Mouse (Mus musculus) left cerebral cortex, adult 6 months (tissue): ENCODE measurements around the gene Nfatc2ip. TPM values are rescaled to one million over a fixed set of nuclear protein-coding genes. Genes with fewer than 3 reads are reported as not detected.

Experiments
- long read RNA-seq, 2 experiments: library from polyadenylated mRNA; unstranded; transcript quantifications; one replicate each; pipeline ENCODE4 v2.0.0; 2019 to 2020
- polyA plus RNA-seq: library from polyadenylated mRNA; unstranded; fragments of <200 nt; fragmentation: Nextera tagmentation; gene quantifications from 2 replicates; pipeline ENCODE4 v1.2.3, GENCODE M21; 2021

The Nfatc2ip gene
- 0.64 and 0.77 TPM in 2 replicates for polyA plus RNA-seq
- long read RNA-seq, experiment 1, partial matches to known transcripts: 0 of 1 reads
- long read RNA-seq, experiment 1, other reads (novel, unspliced or antisense): 1 of 1 reads
- long read RNA-seq, experiment 2, partial matches to known transcripts: 3 of 4 reads
- long read RNA-seq, experiment 2, other reads (novel, unspliced or antisense): 1 of 4 reads

GRCm38 (mm10) chr7:126396298-126397119 is at the start of gene Nfatc2ip:
Gene Nfatc2ip, minus strand, starts transcription at chr7:126396737.

GRCm38 (mm10) chr7:126428631-126429502 is 32.3 kb upstream of the Nfatc2ip start, which contains the start of gene Rabep2:
Gene Rabep2, plus strand, starts transcription at chr7:126428759.

GRCm38 (mm10) chr7:126414725-126415124 is 18.2 kb upstream of the Nfatc2ip start, which contains the start of gene Cd19:
Gene Cd19, minus strand, starts transcription at chr7:126414889.

GRCm38 (mm10) chr7:126377278-126378158 is 19.0 kb downstream of the Nfatc2ip start, which contains the start of gene Spns1:
Gene Spns1, minus strand, starts transcription at chr7:126377450.

GRCm38 (mm10) chr7:126369393-126369792 is 27.1 kb downstream of the Nfatc2ip start, which contains the start of gene Lat:
Gene Lat, minus strand, starts transcription at chr7:126369570.

Other genes starting within 250 kb of the Nfatc2ip start
- gene Xpo6, start 196.2 kb downstream of the Nfatc2ip start, polyA plus RNA-seq: 27.3 and 35.7 TPM in 2 replicates
- 4.2 and 12.0 TPM in 2 replicates for gene Sbk1, start 124.1 kb downstream of the Nfatc2ip start, polyA plus RNA-seq
- 0.23 TPM in 1 of 2 replicates, not detected in the other for gene Lat, start 27.2 kb downstream of the Nfatc2ip start, polyA plus RNA-seq
- 54.9 and 66.0 TPM in 2 replicates for gene Spns1, start 19.3 kb downstream of the Nfatc2ip start, polyA plus RNA-seq
- not detected in 2 replicates for gene Cd19, start 18.2 kb upstream of the Nfatc2ip start, polyA plus RNA-seq
- 7.3 and 9.3 TPM in 2 replicates for gene Rabep2, start 32.0 kb upstream of the Nfatc2ip start, polyA plus RNA-seq
- gene Atp2a1, start 66.4 kb upstream of the Nfatc2ip start, polyA plus RNA-seq: 0.15 and 0.22 TPM in 2 replicates
- 24.0 and 39.6 TPM in 2 replicates for gene Sh2b1, start 78.7 kb upstream of the Nfatc2ip start, polyA plus RNA-seq
- gene Tufm, start 90.6 kb upstream of the Nfatc2ip start, polyA plus RNA-seq: 83.4 and 84.3 TPM in 2 replicates
- gene Atxn2l, start 106.7 kb upstream of the Nfatc2ip start, polyA plus RNA-seq: 24.0 and 51.0 TPM in 2 replicates
- gene Eif3c, start 169.7 kb upstream of the Nfatc2ip start, polyA plus RNA-seq: 172 and 199 TPM in 2 replicates
- 0.43 and 0.50 TPM in 2 replicates for gene Apobr, start 188.2 kb upstream of the Nfatc2ip start, polyA plus RNA-seq
- 14.3 and 14.5 TPM in 2 replicates for gene Cln3, start 189.1 kb upstream of the Nfatc2ip start, polyA plus RNA-seq
- not detected in 2 replicates for gene Il27, start 198.2 kb upstream of the Nfatc2ip start, polyA plus RNA-seq
- gene Nupr1, start 234.1 kb upstream of the Nfatc2ip start, polyA plus RNA-seq: 44.2 and 54.6 TPM in 2 replicates